Mouse (Mus musculus): Measurements from ENCODE around the gene Xirp2.
A peak's percentile ranks its signal among the peaks of the same experiment; 100 is the strongest.

Xirp2 gene

GRCm38 (mm10) chr2:67565480-67566331 lies 119.9 kb downstream of the Xirp2 start, which contains the start of gene B3galt1:
TSS of gene B3galt1 (plus strand) at chr2:67565871.
- peak; percentile 61 to 82 for DNase-seq

GRCm38 (mm10) chr2:67566566-67566965 lies 120.8 kb downstream of the Xirp2 start:
- no peak for DNase-seq

- DNase-seq: no peak
Measured at GRCm38 (mm10) chr2:67567141-67567680, 121.4 kb downstream of the Xirp2 start.
